Mouse (Mus musculus) 416B (cell line): ENCODE results near the gene Olfr49.

Experiments used
- DNase-seq: peaks from one replicate; pipeline ENCODE4 v3.0.0; 2011; ENCODE audit warnings: low read depth

Gene Olfr49

GRCm38 (mm10) chr14:54284839-54285238 lies at the start of gene Olfr49:
Gene Olfr49 (minus strand): TSS chr14:54284939.
- DNase-seq, result no peak

- DNase-seq, result peak; percentile 60
Measured at GRCm38 (mm10) chr14:54333452-54334189, 48.9 kb upstream of the Olfr49 start.

GRCm38 (mm10) chr14:54332176-54333074 lies 47.7 kb upstream of the Olfr49 start:
- no peak for DNase-seq

GRCm38 (mm10) chr14:54331178-54331577 lies 46.4 kb upstream of the Olfr49 start:
- DNase-seq, result no peak

- DNase-seq, result no peak
Measured at GRCm38 (mm10) chr14:54329201-54329600, 44.5 kb upstream of the Olfr49 start.

GRCm38 (mm10) chr14:54328548-54328947 lies 43.8 kb upstream of the Olfr49 start:
- DNase-seq, result peak; percentile 32

GRCm38 (mm10) chr14:54324486-54324885 lies 39.7 kb upstream of the Olfr49 start:
- DNase-seq, result no peak

GRCm38 (mm10) chr14:54321556-54322376 lies 37.0 kb upstream of the Olfr49 start:
- no peak for DNase-seq

GRCm38 (mm10) chr14:54311763-54312162 lies 27.0 kb upstream of the Olfr49 start:
- DNase-seq, result no peak

GRCm38 (mm10) chr14:54300676-54301075 lies 15.9 kb upstream of the Olfr49 start:
- DNase-seq, result peak; percentile 31

- peak; percentile 32 for DNase-seq
Measured at GRCm38 (mm10) chr14:54300136-54300535, 15.4 kb upstream of the Olfr49 start.

- no peak for DNase-seq
Measured at GRCm38 (mm10) chr14:54276446-54276845, 8.3 kb downstream of the Olfr49 start.

GRCm38 (mm10) chr14:54272696-54273095 lies 12.0 kb downstream of the Olfr49 start:
- DNase-seq, result no peak

GRCm38 (mm10) chr14:54271976-54272606 lies 12.6 kb downstream of the Olfr49 start:
- no peak for DNase-seq

- no peak for DNase-seq
Measured at GRCm38 (mm10) chr14:54270413-54270812, 14.3 kb downstream of the Olfr49 start.

GRCm38 (mm10) chr14:54269566-54269965 lies 15.2 kb downstream of the Olfr49 start:
- DNase-seq, result no peak

- no peak for DNase-seq
Measured at GRCm38 (mm10) chr14:54267966-54268365, 16.8 kb downstream of the Olfr49 start.

GRCm38 (mm10) chr14:54265951-54266350 lies 18.8 kb downstream of the Olfr49 start:
- DNase-seq, result no peak

- no peak for DNase-seq
Measured at GRCm38 (mm10) chr14:54265093-54265492, 19.6 kb downstream of the Olfr49 start.

- DNase-seq, result no peak
Measured at GRCm38 (mm10) chr14:54264231-54264630, 20.5 kb downstream of the Olfr49 start.

GRCm38 (mm10) chr14:54263099-54263498 lies 21.6 kb downstream of the Olfr49 start:
- DNase-seq, result no peak

- DNase-seq, result no peak
Measured at GRCm38 (mm10) chr14:54262622-54263021, 22.1 kb downstream of the Olfr49 start.
